Mouse (Mus musculus): ENCODE measurements at regions not wholly inside any gene's neighbourhood (a gene's known extent, or its start where the extent isn't known, plus 50 kb on each side); places are given as distances from the start of the nearest gene placed in this dataset.
"Not testable (repeated sequence)": the region's sequence is repeated elsewhere in the genome, so short reads cannot be mapped to it uniquely, and the experiment has no call there.

GRCm38 (mm10) chr2:55253134-55253533 lies 182.6 kb upstream of the Kcnj3 start:
- no peak overlapping the region for H3K4me2 ChIP-seq (ENCODE audit: low read depth, low read length, severe bottlenecking)
- H3K36me3 ChIP-seq (ENCODE audit: control insufficient read depth, insufficient read depth, low read length), result no peaks in the 10 kb centered on the region
- H3K4me1 ChIP-seq (replicated peaks; ENCODE audit: control insufficient read depth, insufficient read depth, low read length), result no peaks in the 10 kb centered on the region
- H3K9ac ChIP-seq (ENCODE audit: low read length), result no peak overlapping the region
- H3K9me3 ChIP-seq (ENCODE audit: control insufficient read depth, low read length), result no peaks in the 10 kb centered on the region
- no peak overlapping the region for H3K27ac ChIP-seq (ENCODE audit: low read depth, low read length)
- ATAC-seq (replicated peaks; ENCODE audit: low FRiP score), result no peak
- no peaks in the 10 kb centered on the region for H3K27me3 ChIP-seq (ENCODE audit: control insufficient read depth, insufficient read depth, low read length)
- no peak for DNase-seq (ENCODE audit: low spot score)
- H3K4me3 ChIP-seq (ENCODE audit: low read depth, low read length), result no peak overlapping the region

- H3K36me3 ChIP-seq (ENCODE audit: control insufficient read depth, insufficient read depth, low read length), result no peaks in the 10 kb centered on the region
- DNase-seq (ENCODE audit: low spot score) (no peak), ATAC-seq (replicated peaks; ENCODE audit: low FRiP score) (0 out of 2 replicates have a peak, but pooled peaks have one; percentile 21)
- H3K4me1 ChIP-seq (replicated peaks; ENCODE audit: control insufficient read depth, insufficient read depth, low read length), result no peaks in the 10 kb centered on the region
- no peaks in the 10 kb centered on the region for H3K9me3 ChIP-seq (ENCODE audit: control insufficient read depth, low read length)
- H3K4me2 ChIP-seq (ENCODE audit: low read depth, low read length, severe bottlenecking), result no peak overlapping the region
- H3K27ac ChIP-seq (ENCODE audit: low read depth, low read length), result no peak overlapping the region
- no peak overlapping the region for H3K4me3 ChIP-seq (ENCODE audit: low read depth, low read length)
- 27% methylated on average over 1 of the region's 1 CpGs for WGBS
- H3K9ac ChIP-seq (ENCODE audit: low read length), result no peak overlapping the region
- no peaks in the 10 kb centered on the region for H3K27me3 ChIP-seq (ENCODE audit: control insufficient read depth, insufficient read depth, low read length)
Observed at GRCm38 (mm10) chr2:55262721-55263278, 173.0 kb upstream of the Kcnj3 start.

GRCm38 (mm10) chr2:55263847-55264449 lies 171.8 kb upstream of the Kcnj3 start:
- no peak for ATAC-seq (replicated peaks; ENCODE audit: low FRiP score)
- Histone ChIP-seq H3K27ac (ENCODE audit: low read depth, low read length) (no peak overlapping the region), H3K4me1 (replicated peaks; ENCODE audit: control insufficient read depth, insufficient read depth, low read length) (no peaks in the 10 kb centered on the region), H3K4me3 (ENCODE audit: low read depth, low read length) (no peak overlapping the region), H3K36me3 (ENCODE audit: control insufficient read depth, insufficient read depth, low read length) (no peaks in the 10 kb centered on the region), H3K4me2 (ENCODE audit: low read depth, low read length, severe bottlenecking) (no peak overlapping the region), H3K9ac (ENCODE audit: low read length) (no peak overlapping the region), H3K27me3 (ENCODE audit: control insufficient read depth, insufficient read depth, low read length) (no peaks in the 10 kb centered on the region), H3K9me3 (ENCODE audit: control insufficient read depth, low read length) (no peaks in the 10 kb centered on the region)
- no peak for DNase-seq (ENCODE audit: low spot score)
- WGBS, result 70% methylated on average over 1 of the region's 2 CpGs

- no peak overlapping the region for H3K27ac ChIP-seq (ENCODE audit: low read depth, low read length)
- no peak overlapping the region for H3K9ac ChIP-seq (ENCODE audit: low read length)
- no peak overlapping the region for H3K4me2 ChIP-seq (ENCODE audit: low read depth, low read length, severe bottlenecking)
- no peaks in the 10 kb centered on the region for H3K27me3 ChIP-seq (ENCODE audit: control insufficient read depth, insufficient read depth, low read length)
- H3K9me3 ChIP-seq (ENCODE audit: control insufficient read depth, low read length), result no peaks in the 10 kb centered on the region
- H3K4me3 ChIP-seq (ENCODE audit: low read depth, low read length), result no peak overlapping the region
- no peaks in the 10 kb centered on the region for H3K36me3 ChIP-seq (ENCODE audit: control insufficient read depth, insufficient read depth, low read length)
- H3K4me1 ChIP-seq (replicated peaks; ENCODE audit: control insufficient read depth, insufficient read depth, low read length), result no peaks in the 10 kb centered on the region
- ATAC-seq (replicated peaks; ENCODE audit: low FRiP score), result no peak
- DNase-seq (ENCODE audit: low spot score), result no peak
Observed at GRCm38 (mm10) chr2:55306387-55306786, 129.4 kb upstream of the Kcnj3 start.

- H3K36me3 ChIP-seq (ENCODE audit: control insufficient read depth, insufficient read depth, low read length), result no peaks in the 10 kb centered on the region
- 86% methylated on average over 3 of the region's 3 CpGs for WGBS
- H3K9ac ChIP-seq (ENCODE audit: low read length), result no peak overlapping the region
- no peaks in the 10 kb centered on the region for H3K27me3 ChIP-seq (ENCODE audit: control insufficient read depth, insufficient read depth, low read length)
- no peaks in the 10 kb centered on the region for H3K9me3 ChIP-seq (ENCODE audit: control insufficient read depth, low read length)
- no peaks in the 10 kb centered on the region for H3K4me1 ChIP-seq (replicated peaks; ENCODE audit: control insufficient read depth, insufficient read depth, low read length)
- H3K4me3 ChIP-seq (ENCODE audit: low read depth, low read length), result no peak overlapping the region
- no peak overlapping the region for H3K4me2 ChIP-seq (ENCODE audit: low read depth, low read length, severe bottlenecking)
- no peak for ATAC-seq (replicated peaks; ENCODE audit: low FRiP score)
- H3K27ac ChIP-seq (ENCODE audit: low read depth, low read length), result no peak overlapping the region
- DNase-seq (ENCODE audit: low spot score), result no peak
Observed at GRCm38 (mm10) chr2:55315627-55316026, 120.1 kb upstream of the Kcnj3 start.

GRCm38 (mm10) chr2:55354061-55354460 lies 81.7 kb upstream of the Kcnj3 start:
- not testable (repeated sequence) for H3K9ac ChIP-seq (ENCODE audit: low read length); DNase-seq (ENCODE audit: low spot score); H3K4me3 ChIP-seq (ENCODE audit: low read depth, low read length); ATAC-seq (replicated peaks; ENCODE audit: low FRiP score); H3K4me2 ChIP-seq (ENCODE audit: low read depth, low read length, severe bottlenecking); H3K27me3 ChIP-seq (ENCODE audit: control insufficient read depth, insufficient read depth, low read length); H3K9me3 ChIP-seq (ENCODE audit: control insufficient read depth, low read length); H3K4me1 ChIP-seq (replicated peaks; ENCODE audit: control insufficient read depth, insufficient read depth, low read length); H3K27ac ChIP-seq (ENCODE audit: low read depth, low read length); H3K36me3 ChIP-seq (ENCODE audit: control insufficient read depth, insufficient read depth, low read length)
- 90% methylated on average over 5 of the region's 5 CpGs for WGBS

Data from forebrain, embryonic 11.5 days (tissue).